Mouse (Mus musculus) MEL-GATA-1-ER (cell line): Measurements from ENCODE around the gene Adam10.
A peak's percentile ranks its signal among the peaks of the same experiment; 100 is the strongest.

Source experiments
- DNase-seq: peaks from one replicate; pipeline ENCODE4 v3.0.0-alpha.2; 2012; ENCODE audit warnings: low read depth; ENCODE audit errors: extremely low read depth

The Adam10 gene

GRCm38 (mm10) chr9:70671772-70672579 lies 6.8 kb upstream of the Adam10 start:
- no peak for DNase-seq

GRCm38 (mm10) chr9:70673656-70674055 lies 5.1 kb upstream of the Adam10 start:
- no peak for DNase-seq

GRCm38 (mm10) chr9:70675117-70675516 lies 3.7 kb upstream of the Adam10 start:
- DNase-seq: no peak

GRCm38 (mm10) chr9:70675961-70676360 lies 2.8 kb upstream of the Adam10 start:
- no peak for DNase-seq

- DNase-seq: no peak
Measured at GRCm38 (mm10) chr9:70679132-70680091, 615 bp downstream of the Adam10 start.

GRCm38 (mm10) chr9:70682202-70682601 lies 3.4 kb downstream of the Adam10 start:
- DNase-seq: no peak

GRCm38 (mm10) chr9:70688301-70688968 lies 9.6 kb downstream of the Adam10 start:
- DNase-seq: no peak

GRCm38 (mm10) chr9:70689926-70690325 lies 11.1 kb downstream of the Adam10 start:
- DNase-seq: no peak

GRCm38 (mm10) chr9:70690579-70690978 lies 11.8 kb downstream of the Adam10 start:
- no peak for DNase-seq

GRCm38 (mm10) chr9:70691772-70692693 lies 13.2 kb downstream of the Adam10 start:
- no peak for DNase-seq

GRCm38 (mm10) chr9:70695723-70696122 lies 16.9 kb downstream of the Adam10 start:
- DNase-seq: no peak

- DNase-seq: no peak
Measured at GRCm38 (mm10) chr9:70698090-70698489, 19.3 kb downstream of the Adam10 start.

GRCm38 (mm10) chr9:70703597-70704203 lies 24.9 kb downstream of the Adam10 start:
- no peak for DNase-seq

GRCm38 (mm10) chr9:70706444-70706843 lies 27.6 kb downstream of the Adam10 start:
- no peak for DNase-seq

GRCm38 (mm10) chr9:70729544-70729943 lies 50.7 kb downstream of the Adam10 start:
- no peak for DNase-seq

GRCm38 (mm10) chr9:70731079-70731478 lies 52.3 kb downstream of the Adam10 start:
- DNase-seq: peak; percentile 14

GRCm38 (mm10) chr9:70733208-70733607 lies 54.4 kb downstream of the Adam10 start:
- peak; percentile 44 for DNase-seq

GRCm38 (mm10) chr9:70739998-70740397 lies 61.2 kb downstream of the Adam10 start:
- no peak for DNase-seq

- no peak for DNase-seq
Measured at GRCm38 (mm10) chr9:70751504-70752222, 72.9 kb downstream of the Adam10 start.
